Mouse (Mus musculus): ENCODE results near the gene Nfx1. TPM values are rescaled to one million over a fixed set of nuclear protein-coding genes. Genes with fewer than 3 reads are reported as not detected.
A peak's percentile ranks its signal among the peaks of the same experiment; 100 is the strongest.

Nfx1 gene
- polyA plus RNA-seq, 1 experiment from 2014 or later = 105 TPM

DNA sequence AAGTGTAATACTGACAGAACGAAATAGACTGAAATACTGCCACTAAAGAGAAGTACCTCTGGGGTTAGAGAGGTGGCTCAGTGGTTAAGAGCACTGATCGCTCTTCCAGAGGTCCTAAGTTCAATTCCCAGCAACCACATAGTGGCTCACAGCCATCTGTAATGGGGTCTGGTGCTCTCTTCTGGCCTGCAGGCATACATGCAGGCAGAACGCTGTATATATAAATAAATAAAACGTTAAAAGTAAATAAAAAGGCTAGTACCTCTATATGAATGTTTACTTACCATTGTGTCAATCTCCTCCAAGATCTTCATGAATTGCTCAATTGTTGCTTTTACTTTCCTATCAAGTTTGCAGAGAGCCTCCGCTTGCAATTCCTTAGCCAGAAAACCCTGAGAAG is 31.9 kb upstream of the Nfx1 start:
- no peak for DNase-seq (ENCODE audit: low spot score)
- Histone ChIP-seq H3K4me2 (replicated peaks; ENCODE audit: low read depth, low read length) (no peak overlapping the region), H3K9ac (ENCODE audit: low read depth, low read length) (no peak overlapping the region), H3K27ac (ENCODE audit: low read depth, low read length) (no peak overlapping the region), H3K36me3 (ENCODE audit: control insufficient read depth, insufficient read depth, low read length) (peaks cover 23% of the 10 kb centered on the region), H3K9me3 (ENCODE audit: control insufficient read depth, low read length) (no peaks in the 10 kb centered on the region), H3K27me3 (ENCODE audit: control insufficient read depth, insufficient read depth, low read length) (no peaks in the 10 kb centered on the region), H3K4me1 (replicated peaks; ENCODE audit: control insufficient read depth, insufficient read depth, low read length) (no peaks in the 10 kb centered on the region), H3K4me3 (ENCODE audit: low read depth, low read length) (no peak overlapping the region)
- WGBS = 93% methylated on average over 5 of the region's 5 CpGs
- ATAC-seq (ENCODE audit: low FRiP score) = no peak

DNA sequence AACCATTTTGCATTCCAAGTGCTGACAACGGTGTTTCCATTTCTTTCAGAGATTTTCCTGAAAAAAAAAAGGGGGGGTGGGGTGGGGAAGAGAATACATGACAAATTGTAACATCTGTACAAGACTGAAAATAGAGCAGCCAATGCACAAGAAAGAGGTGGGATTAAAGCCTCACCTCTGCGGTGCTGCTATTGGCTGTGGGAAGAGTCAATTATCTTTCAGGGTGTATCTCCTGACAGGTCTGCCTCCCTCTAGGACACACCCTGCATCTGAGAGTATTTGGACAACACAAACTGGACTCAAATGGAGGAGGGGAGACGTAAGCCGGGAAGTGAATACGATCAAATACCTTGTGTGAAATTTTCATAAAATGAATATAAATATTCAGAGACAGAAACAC is 27.1 kb upstream of the Nfx1 start:
- H3K36me3 ChIP-seq (ENCODE audit: control insufficient read depth, insufficient read depth, low read length) = peaks cover 11% of the 10 kb centered on the region
- no peak overlapping the region for H3K4me3 ChIP-seq (ENCODE audit: low read depth, low read length)
- DNase-seq (ENCODE audit: low spot score) (no peak), ATAC-seq (ENCODE audit: low FRiP score) (no peak)
- no peaks in the 10 kb centered on the region for H3K9me3 ChIP-seq (ENCODE audit: control insufficient read depth, low read length)
- no peak overlapping the region for H3K9ac ChIP-seq (ENCODE audit: low read depth, low read length)
- WGBS = over 99% methylated on average over 5 of the region's 5 CpGs
- no peak overlapping the region for H3K27ac ChIP-seq (ENCODE audit: low read depth, low read length)
- no peaks in the 10 kb centered on the region for H3K27me3 ChIP-seq (ENCODE audit: control insufficient read depth, insufficient read depth, low read length)
- no peaks in the 10 kb centered on the region; the same call in 1 of the 2 replicates for H3K4me1 ChIP-seq (replicated peaks; ENCODE audit: control insufficient read depth, insufficient read depth, low read length)
- H3K4me2 ChIP-seq (replicated peaks; ENCODE audit: low read depth, low read length) = no peak overlapping the region

DNA sequence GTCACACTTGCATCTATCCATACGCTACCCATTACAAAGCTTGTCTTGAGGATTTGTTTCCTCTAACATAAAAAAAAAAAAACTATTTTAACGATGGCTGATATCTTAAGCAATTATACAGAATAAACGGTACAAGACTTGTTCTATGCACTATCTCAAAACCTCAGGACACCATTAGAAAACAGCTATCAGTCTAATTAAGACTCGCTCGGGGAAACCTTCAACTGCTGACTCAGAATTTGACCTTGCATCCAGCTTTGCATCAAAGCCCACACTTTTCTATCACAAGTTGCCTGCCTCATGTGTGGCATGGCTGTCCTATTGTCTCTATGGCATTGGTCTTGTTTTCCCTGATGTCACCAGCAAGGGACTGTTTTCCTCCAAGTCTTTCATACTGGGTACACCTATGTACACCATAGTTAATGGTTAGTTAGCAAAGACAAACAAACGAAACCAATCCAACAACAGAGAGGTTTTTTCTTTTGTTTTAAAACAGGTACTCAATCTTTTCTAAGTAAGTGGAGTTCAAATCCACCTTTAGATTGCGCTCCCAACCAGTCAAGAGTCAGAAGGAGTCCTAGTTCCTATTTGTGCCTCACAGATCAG is 24.1 kb upstream of the Nfx1 start:
- DNase-seq (ENCODE audit: low spot score) (no peak), ATAC-seq (ENCODE audit: low FRiP score) (no peak)
- Histone ChIP-seq H3K36me3 (ENCODE audit: control insufficient read depth, insufficient read depth, low read length) (peaks cover 3% of the 10 kb centered on the region; the same call in 1 of the 2 replicates), H3K9me3 (ENCODE audit: control insufficient read depth, low read length) (no peaks in the 10 kb centered on the region), H3K4me3 (ENCODE audit: low read depth, low read length) (peak overlapping the region; percentile 90), H3K4me1 (replicated peaks; ENCODE audit: control insufficient read depth, insufficient read depth, low read length) (no peaks in the 10 kb centered on the region; the same call in 1 of the 2 replicates), H3K9ac (ENCODE audit: low read depth, low read length) (peak overlapping the region; percentile 85; the same call in 1 of the 2 replicates), H3K27ac (ENCODE audit: low read depth, low read length) (no peak overlapping the region), H3K4me2 (replicated peaks; ENCODE audit: low read depth, low read length) (peak overlapping the region; percentile 53), H3K27me3 (ENCODE audit: control insufficient read depth, insufficient read depth, low read length) (no peaks in the 10 kb centered on the region)
- whole genome bisulfite sequencing = 91% methylated on average over 7 of the region's 7 CpGs

DNA sequence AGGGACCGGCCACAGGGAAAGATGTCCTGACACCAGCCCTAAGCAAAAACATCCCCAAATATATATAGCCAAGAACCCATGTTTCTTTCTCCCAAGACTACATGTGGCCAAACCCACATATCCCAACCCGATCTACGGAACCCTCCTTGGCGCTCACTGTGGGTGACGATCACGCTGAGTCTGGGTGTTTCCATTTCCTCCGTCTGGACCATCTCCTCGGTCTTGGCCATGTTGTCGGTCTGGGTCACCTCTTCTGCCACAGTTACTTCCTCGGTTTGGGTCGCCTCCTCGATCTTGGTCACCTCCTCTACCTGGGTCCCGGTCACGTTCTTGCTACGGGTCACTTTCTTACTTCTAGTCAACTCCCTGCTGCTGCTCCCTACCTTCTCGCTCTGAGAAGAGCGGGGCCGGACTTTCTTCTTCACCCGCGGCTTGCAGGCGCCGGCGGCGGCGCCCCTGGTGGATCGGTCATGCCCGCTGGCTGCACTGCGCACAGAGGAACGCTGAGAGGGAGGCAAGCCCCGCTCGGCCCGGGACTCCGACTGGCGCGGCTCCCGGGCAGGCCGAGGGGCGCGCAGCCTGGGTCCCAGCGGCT is 23.0 kb upstream of the Nfx1 start:
- H3K4me1 ChIP-seq (replicated peaks; ENCODE audit: control insufficient read depth, insufficient read depth, low read length) = no peaks in the 10 kb centered on the region; the same call in 1 of the 2 replicates
- H3K4me2 ChIP-seq (replicated peaks; ENCODE audit: low read depth, low read length) = peak overlapping the region; percentile 53
- H3K27me3 ChIP-seq (ENCODE audit: control insufficient read depth, insufficient read depth, low read length) = no peaks in the 10 kb centered on the region
- H3K27ac ChIP-seq (ENCODE audit: low read depth, low read length) = peak overlapping the region; percentile 79
- WGBS = under 1% methylated on average over 39 of the region's 40 CpGs
- H3K36me3 ChIP-seq (ENCODE audit: control insufficient read depth, insufficient read depth, low read length) = peaks cover 1% of the 10 kb centered on the region; the same call in 1 of the 2 replicates
- ATAC-seq (ENCODE audit: low FRiP score) = no peak; the same call in 1 of the 2 replicates
- DNase-seq (ENCODE audit: low spot score) = no peak
- H3K9me3 ChIP-seq (ENCODE audit: control insufficient read depth, low read length) = no peaks in the 10 kb centered on the region
- H3K9ac ChIP-seq (ENCODE audit: low read depth, low read length) = peak overlapping the region; percentile 85
- H3K4me3 ChIP-seq (ENCODE audit: low read depth, low read length) = peak overlapping the region; percentile 90

DNA sequence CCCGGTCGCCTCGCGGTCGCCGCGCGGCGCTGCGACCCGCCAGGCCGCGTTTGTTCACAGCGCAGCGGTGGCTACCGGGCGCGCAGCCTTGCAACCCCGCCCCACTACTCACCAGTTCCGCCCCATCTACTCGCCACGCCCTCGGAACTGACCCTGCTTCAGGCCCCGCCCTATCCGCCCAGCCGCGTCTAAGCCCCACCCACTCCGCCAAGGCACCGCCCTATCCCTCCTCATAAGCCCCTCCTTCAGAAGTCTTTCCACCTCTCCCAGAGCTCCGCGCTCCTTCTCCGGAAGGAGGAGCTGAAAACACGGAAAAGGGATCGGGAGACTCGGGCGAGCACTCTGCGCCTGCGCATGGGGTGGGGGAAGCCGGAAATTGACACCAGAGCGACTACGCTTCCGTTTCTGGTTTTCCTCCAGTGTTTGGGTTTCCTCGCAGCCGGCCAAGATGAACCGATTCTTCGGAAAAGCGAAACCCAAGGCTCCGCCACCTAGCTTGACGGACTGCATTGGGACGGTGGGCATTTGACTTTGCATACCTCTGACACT is 22.5 kb upstream of the Nfx1 start, which contains the start of the genes Bag1 and Chmp5:
Gene Bag1, minus strand, starts transcription at position 135 of the 549 bp plus-strand sequence.
Gene Chmp5, plus strand, starts transcription at position 248 of the 549 bp plus-strand sequence.
- H3K4me2 ChIP-seq (replicated peaks; ENCODE audit: low read depth, low read length) = peak within 1 kb of the TSS; percentile 72
- peak; percentile 98 for DNase-seq (ENCODE audit: low spot score)
- H3K9me3 ChIP-seq (ENCODE audit: control insufficient read depth, low read length) = no peaks in the 10 kb centered on the region
- WGBS = under 1% methylated on average over 49 of the region's 50 CpGs
- ATAC-seq (ENCODE audit: low FRiP score) = peak; percentile 99
- peaks cover 6% of the 10 kb centered on the region; the same call in 1 of the 2 replicates for H3K36me3 ChIP-seq (ENCODE audit: control insufficient read depth, insufficient read depth, low read length)
- H3K27me3 ChIP-seq (ENCODE audit: control insufficient read depth, insufficient read depth, low read length) = no peaks in the 10 kb centered on the region
- no peaks in the 10 kb centered on the region; the same call in 1 of the 2 replicates for H3K4me1 ChIP-seq (replicated peaks; ENCODE audit: control insufficient read depth, insufficient read depth, low read length)
- H3K27ac ChIP-seq (ENCODE audit: low read depth, low read length) = peak within 1 kb of the TSS; percentile 79
- H3K9ac ChIP-seq (ENCODE audit: low read depth, low read length) = peak within 1 kb of the TSS; percentile 85
- H3K4me3 ChIP-seq (ENCODE audit: low read depth, low read length) = peak within 1 kb of the TSS; percentile 90

DNA sequence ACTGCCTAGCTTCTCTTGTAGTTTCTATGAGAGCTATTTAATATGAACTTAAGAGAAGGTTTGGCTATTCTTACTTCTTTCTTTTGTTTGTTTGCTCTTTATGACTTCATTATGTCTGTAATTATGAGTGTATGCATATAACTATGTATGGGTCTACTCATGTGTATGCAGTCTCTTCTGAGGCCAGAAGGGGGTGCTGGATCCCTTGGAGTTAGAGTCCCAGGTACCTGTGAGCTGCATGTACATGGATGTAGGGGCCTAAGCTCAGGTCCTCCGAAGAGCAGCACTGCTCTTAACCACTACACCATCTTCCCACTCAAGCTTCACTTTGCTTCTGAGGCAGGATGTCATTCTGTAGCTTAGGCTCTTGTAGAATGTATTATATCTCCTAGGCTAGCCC is 17.2 kb upstream of the Nfx1 start:
- Histone ChIP-seq H3K4me2 (replicated peaks; ENCODE audit: low read depth, low read length) (no peak overlapping the region), H3K9ac (ENCODE audit: low read depth, low read length) (no peak overlapping the region), H3K36me3 (ENCODE audit: control insufficient read depth, insufficient read depth, low read length) (peaks cover 7% of the 10 kb centered on the region; the same call in 1 of the 2 replicates), H3K4me3 (ENCODE audit: low read depth, low read length) (no peak overlapping the region), H3K9me3 (ENCODE audit: control insufficient read depth, low read length) (no peaks in the 10 kb centered on the region), H3K27ac (ENCODE audit: low read depth, low read length) (no peak overlapping the region), H3K4me1 (replicated peaks; ENCODE audit: control insufficient read depth, insufficient read depth, low read length) (no peaks in the 10 kb centered on the region), H3K27me3 (ENCODE audit: control insufficient read depth, insufficient read depth, low read length) (no peaks in the 10 kb centered on the region)
- DNase-seq (ENCODE audit: low spot score) (no peak), ATAC-seq (ENCODE audit: low FRiP score) (no peak)
- 89% methylated on average over 1 of the region's 1 CpGs for WGBS

DNA sequence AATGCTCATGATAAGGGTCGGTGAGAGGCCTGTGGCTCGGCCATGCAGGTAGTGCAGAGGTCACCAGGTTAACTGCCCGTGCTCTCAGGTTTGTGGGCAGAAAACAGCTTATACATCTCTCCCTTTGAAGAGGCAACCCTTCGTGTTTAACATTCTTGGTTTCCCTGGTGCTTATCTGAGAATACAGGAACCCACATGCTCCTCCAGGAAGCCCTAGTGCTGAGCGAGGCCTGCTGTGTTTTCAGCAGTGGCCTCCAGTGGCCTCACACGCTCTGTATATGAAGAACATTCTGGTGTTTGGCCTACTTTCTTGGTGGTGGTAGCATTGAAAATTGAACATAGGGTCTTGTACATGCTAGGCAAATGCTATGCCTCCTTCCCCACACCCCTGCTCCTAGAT is 14.8 kb upstream of the Nfx1 start:
- H3K4me3 ChIP-seq (ENCODE audit: low read depth, low read length) = no peak overlapping the region
- ATAC-seq (ENCODE audit: low FRiP score) = no peak
- no peak overlapping the region for H3K27ac ChIP-seq (ENCODE audit: low read depth, low read length)
- WGBS = 92% methylated on average over 6 of the region's 6 CpGs
- H3K4me2 ChIP-seq (replicated peaks; ENCODE audit: low read depth, low read length) = no peak overlapping the region
- peaks cover 9% of the 10 kb centered on the region for H3K36me3 ChIP-seq (ENCODE audit: control insufficient read depth, insufficient read depth, low read length)
- no peaks in the 10 kb centered on the region for H3K9me3 ChIP-seq (ENCODE audit: control insufficient read depth, low read length)
- H3K9ac ChIP-seq (ENCODE audit: low read depth, low read length) = no peak overlapping the region
- H3K4me1 ChIP-seq (replicated peaks; ENCODE audit: control insufficient read depth, insufficient read depth, low read length) = no peaks in the 10 kb centered on the region
- no peaks in the 10 kb centered on the region for H3K27me3 ChIP-seq (ENCODE audit: control insufficient read depth, insufficient read depth, low read length)
- DNase-seq (ENCODE audit: low spot score) = no peak

DNA sequence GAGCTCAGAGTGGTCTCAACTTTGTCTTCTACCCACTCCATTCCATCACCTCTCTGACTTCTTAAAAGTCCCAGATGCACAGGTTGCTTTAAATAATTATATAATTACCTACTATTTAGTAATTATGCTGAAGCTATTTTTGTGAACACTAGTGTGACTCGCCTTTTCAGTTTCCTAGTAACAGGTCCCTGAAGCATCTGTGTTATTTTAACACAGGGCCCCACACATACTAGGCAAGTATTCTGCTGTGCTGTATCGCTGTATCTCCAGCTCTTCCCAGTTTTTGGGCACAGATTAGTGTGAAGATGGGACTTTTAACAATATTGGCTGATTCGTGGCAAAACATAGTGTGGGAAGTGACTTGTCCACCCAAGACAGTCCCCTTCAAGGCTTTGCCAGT is 7.2 kb upstream of the Nfx1 start:
- peaks cover 6% of the 10 kb centered on the region for H3K36me3 ChIP-seq (ENCODE audit: control insufficient read depth, insufficient read depth, low read length)

More for the DNA sequence above, 7.2 kb upstream of the Nfx1 start:
- WGBS = 92% methylated on average over 3 of the region's 3 CpGs
- Histone ChIP-seq H3K27ac (ENCODE audit: low read depth, low read length) (no peak overlapping the region), H3K9ac (ENCODE audit: low read depth, low read length) (no peak overlapping the region), H3K4me2 (replicated peaks; ENCODE audit: low read depth, low read length) (no peak overlapping the region), H3K4me1 (replicated peaks; ENCODE audit: control insufficient read depth, insufficient read depth, low read length) (no peaks in the 10 kb centered on the region), H3K4me3 (ENCODE audit: low read depth, low read length) (no peak overlapping the region), H3K27me3 (ENCODE audit: control insufficient read depth, insufficient read depth, low read length) (no peaks in the 10 kb centered on the region), H3K9me3 (ENCODE audit: control insufficient read depth, low read length) (no peaks in the 10 kb centered on the region)
- no peak for ATAC-seq (ENCODE audit: low FRiP score)
- no peak for DNase-seq (ENCODE audit: low spot score)

All from hindbrain, embryonic 11.5 days (tissue).